Mouse (Mus musculus): ENCODE measurements around the gene Fam43a. TPM values are rescaled to one million over a fixed set of nuclear protein-coding genes. Genes with fewer than 3 reads are reported as not detected.
A peak's percentile ranks its signal among the peaks of the same experiment; 100 is the strongest.

The Fam43a gene
- polyA plus RNA-seq, 1 experiment from 2014 or later, result 15.9 TPM

- no peak overlapping the region for H3K9ac ChIP-seq
- WGBS, result 90% methylated on average over 7 of the region's 7 CpGs
- no peak overlapping the region for H3K27ac ChIP-seq
- no peaks in the 10 kb centered on the region for H3K9me3 ChIP-seq
- no peak overlapping the region for H3K4me3 ChIP-seq
- H3K36me3 ChIP-seq (replicated peaks), result peaks cover 82% of the 10 kb centered on the region
- H3K4me1 ChIP-seq, result no peaks in the 10 kb centered on the region
- no peak for ATAC-seq (replicated peaks)
- no peaks in the 10 kb centered on the region for H3K27me3 ChIP-seq (replicated peaks)
- H3K4me2 ChIP-seq, result no peak overlapping the region
Measured at GRCm38 (mm10) chr16:30575815-30576214, 23.7 kb upstream of the Fam43a start.

GRCm38 (mm10) chr16:30576392-30576791, 23.1 kb upstream of the Fam43a start:
- no peak for ATAC-seq (replicated peaks)

GRCm38 (mm10) chr16:30580765-30581164, 18.8 kb upstream of the Fam43a start:
- Histone ChIP-seq H3K27me3 (replicated peaks) (no peaks in the 10 kb centered on the region), H3K4me1 (no peaks in the 10 kb centered on the region), H3K9me3 (no peaks in the 10 kb centered on the region), H3K4me2 (no peak overlapping the region), H3K9ac (no peak overlapping the region), H3K27ac (no peak overlapping the region), H3K4me3 (no peak overlapping the region), H3K36me3 (replicated peaks) (peaks cover 70% of the 10 kb centered on the region)
- ATAC-seq (replicated peaks), result no peak
- WGBS, result 92% methylated on average over 5 of the region's 5 CpGs

More at GRCm38 (mm10) chr16:30576392-30576791, 23.1 kb upstream of the Fam43a start:
- no peaks in the 10 kb centered on the region for H3K9me3 ChIP-seq
- no peak overlapping the region for H3K4me2 ChIP-seq
- H3K4me3 ChIP-seq, result no peak overlapping the region
- H3K4me1 ChIP-seq, result no peaks in the 10 kb centered on the region
- H3K27ac ChIP-seq, result no peak overlapping the region
- peaks cover 82% of the 10 kb centered on the region for H3K36me3 ChIP-seq (replicated peaks)
- H3K9ac ChIP-seq, result no peak overlapping the region
- WGBS, result 83% methylated on average over 1 of the region's 1 CpGs
- no peaks in the 10 kb centered on the region for H3K27me3 ChIP-seq (replicated peaks)

GRCm38 (mm10) chr16:30586935-30587493, 12.5 kb upstream of the Fam43a start:
- H3K27ac ChIP-seq, result peak overlapping the region; percentile 79
- H3K27me3 ChIP-seq (replicated peaks), result no peaks in the 10 kb centered on the region; the same call in 1 of the 2 replicates

GRCm38 (mm10) chr16:30587494-30588327, 11.8 kb upstream of the Fam43a start, which contains the start of gene Lsg1:
Lsg1 (minus strand) TSS chr16:30587592.
- WGBS, result 3% methylated on average over 35 of the region's 35 CpGs
- ATAC-seq (replicated peaks), result peak; percentile 97

More at GRCm38 (mm10) chr16:30586935-30587493, 12.5 kb upstream of the Fam43a start:
- peak overlapping the region; percentile 78 for H3K4me3 ChIP-seq
- H3K9me3 ChIP-seq, result no peaks in the 10 kb centered on the region
- 3% methylated on average over 19 of the region's 19 CpGs for WGBS
- peak overlapping the region; percentile 93 for H3K4me2 ChIP-seq
- peaks cover 13% of the 10 kb centered on the region for H3K36me3 ChIP-seq (replicated peaks)
- H3K4me1 ChIP-seq, result peaks cover 12% of the 10 kb centered on the region
- peak overlapping the region; percentile 58 for H3K9ac ChIP-seq
- ATAC-seq (replicated peaks), result peak; percentile 71; the same call in 1 of the 2 replicates

GRCm38 (mm10) chr16:30590264-30591209, 9.0 kb upstream of the Fam43a start:
- 50% methylated on average over 7 of the region's 7 CpGs for WGBS

More at GRCm38 (mm10) chr16:30587494-30588327, 11.8 kb upstream of the Fam43a start, which contains the start of gene Lsg1:
- peak within 1 kb of the TSS; percentile 79 for H3K27ac ChIP-seq
- peak within 1 kb of the TSS; percentile 58 for H3K9ac ChIP-seq
- H3K4me3 ChIP-seq, result peak within 1 kb of the TSS; percentile 78
- H3K4me2 ChIP-seq, result peak within 1 kb of the TSS; percentile 93
- peaks cover 12% of the 10 kb centered on the region for H3K4me1 ChIP-seq
- H3K36me3 ChIP-seq (replicated peaks), result peaks cover 7% of the 10 kb centered on the region
- H3K9me3 ChIP-seq, result no peaks in the 10 kb centered on the region
- H3K27me3 ChIP-seq (replicated peaks), result no peaks in the 10 kb centered on the region; the same call in 1 of the 2 replicates

GRCm38 (mm10) chr16:30591990-30592389, 7.5 kb upstream of the Fam43a start:
- ATAC-seq (replicated peaks), result no peak
- H3K27ac ChIP-seq, result no peak overlapping the region
- peaks cover 4% of the 10 kb centered on the region for H3K27me3 ChIP-seq (replicated peaks)
- no peak overlapping the region for H3K4me2 ChIP-seq
- H3K4me3 ChIP-seq, result no peak overlapping the region
- H3K9ac ChIP-seq, result no peak overlapping the region
- 42% methylated on average over 3 of the region's 3 CpGs for WGBS
- no peaks in the 10 kb centered on the region for H3K36me3 ChIP-seq (replicated peaks)
- H3K9me3 ChIP-seq, result no peaks in the 10 kb centered on the region
- peaks cover 10% of the 10 kb centered on the region for H3K4me1 ChIP-seq

More at GRCm38 (mm10) chr16:30590264-30591209, 9.0 kb upstream of the Fam43a start:
- no peaks in the 10 kb centered on the region for H3K36me3 ChIP-seq (replicated peaks)
- H3K27ac ChIP-seq, result no peak overlapping the region
- H3K4me3 ChIP-seq, result no peak overlapping the region
- peaks cover 4% of the 10 kb centered on the region; the same call in 1 of the 2 replicates for H3K27me3 ChIP-seq (replicated peaks)
- no peaks in the 10 kb centered on the region for H3K9me3 ChIP-seq
- H3K4me1 ChIP-seq, result peaks cover 12% of the 10 kb centered on the region
- no peak overlapping the region for H3K9ac ChIP-seq
- no peak for ATAC-seq (replicated peaks)
- no peak overlapping the region for H3K4me2 ChIP-seq

- no peaks in the 10 kb centered on the region for H3K36me3 ChIP-seq (replicated peaks)
- no peaks in the 10 kb centered on the region for H3K9me3 ChIP-seq
- H3K27me3 ChIP-seq (replicated peaks), result peaks cover 10% of the 10 kb centered on the region
- no peak overlapping the region for H3K4me2 ChIP-seq
- no peak overlapping the region for H3K9ac ChIP-seq
- peaks cover 22% of the 10 kb centered on the region for H3K4me1 ChIP-seq
- WGBS, result 57% methylated on average over 3 of the region's 3 CpGs
- H3K27ac ChIP-seq, result no peak overlapping the region
- H3K4me3 ChIP-seq, result no peak overlapping the region
- ATAC-seq (replicated peaks), result no peak
Measured at GRCm38 (mm10) chr16:30595356-30595755, 4.2 kb upstream of the Fam43a start.

GRCm38 (mm10) chr16:30595835-30596557, 3.5 kb upstream of the Fam43a start:
- Histone ChIP-seq H3K9ac (no peak overlapping the region), H3K9me3 (no peaks in the 10 kb centered on the region), H3K27me3 (replicated peaks) (peaks cover 16% of the 10 kb centered on the region), H3K4me1 (peaks cover 28% of the 10 kb centered on the region), H3K36me3 (replicated peaks) (no peaks in the 10 kb centered on the region), H3K4me3 (no peak overlapping the region), H3K27ac (no peak overlapping the region), H3K4me2 (no peak overlapping the region)
- no peak for ATAC-seq (replicated peaks)
- WGBS, result 48% methylated on average over 14 of the region's 14 CpGs

- no peak overlapping the region for H3K9ac ChIP-seq
- peak overlapping the region; percentile 14; the same call in 1 of the 2 replicates for H3K4me3 ChIP-seq
- 9% methylated on average over 16 of the region's 16 CpGs for WGBS
- no peak overlapping the region for H3K27ac ChIP-seq
- peaks cover 38% of the 10 kb centered on the region for H3K4me1 ChIP-seq
- no peaks in the 10 kb centered on the region for H3K9me3 ChIP-seq
- H3K36me3 ChIP-seq (replicated peaks), result no peaks in the 10 kb centered on the region
- H3K27me3 ChIP-seq (replicated peaks), result peaks cover 27% of the 10 kb centered on the region
- peak; percentile 40 for ATAC-seq (replicated peaks)
- H3K4me2 ChIP-seq, result peak overlapping the region; percentile 46
Measured at GRCm38 (mm10) chr16:30596959-30597681, 2.4 kb upstream of the Fam43a start.

Data from midbrain, embryonic 15.5 days (tissue).